Mouse (Mus musculus) intestine, postnatal 0 days (tissue): ENCODE measurements around the gene Anks1. TPM values are rescaled to one million over a fixed set of nuclear protein-coding genes. Genes with fewer than 3 reads are reported as not detected.

Experiments used
- ATAC-seq: fragments of 200-750 bp; cut with Nextera tagmentation; 2 replicates; pipeline ENCODE4 v1.8.0; 2017; ENCODE audit warnings: mild to moderate bottlenecking, moderate TSS enrichment, moderate library complexity
- H3K27ac ChIP-seq: fragments of 300-500 bp; sonication (generic); 2 replicates; pipeline ENCODE4 v1.5.1; 2014; ENCODE audit warnings: mild to moderate bottlenecking, low read depth, low read length, moderate library complexity
- H3K27me3 ChIP-seq: fragments of 300-500 bp; sonication (generic); replicated peaks from 2 replicates; pipeline ENCODE4 v1.6.1; 2014; ENCODE audit warnings: low read length, mixed read lengths; ENCODE audit not compliant: control insufficient read depth, insufficient read depth
- H3K36me3 ChIP-seq: fragments of 300-500 bp; sonication (generic); 2 replicates; pipeline ENCODE4 v1.6.1; 2014; ENCODE audit warnings: mild to moderate bottlenecking, moderate library complexity; ENCODE audit not compliant: control insufficient read depth, insufficient read depth
- H3K4me1 ChIP-seq: fragments of 300-500 bp; sonication (generic); replicated peaks from 2 replicates; pipeline ENCODE4 v1.6.1; 2014; ENCODE audit warnings: antibody characterized with exemption, low read length, mixed read lengths; ENCODE audit not compliant: control insufficient read depth, insufficient read depth
- H3K4me2 ChIP-seq: fragments of 300-500 bp; sonication (generic); replicated peaks from 2 replicates; pipeline ENCODE4 v1.6.1; 2014; ENCODE audit warnings: low read depth, mild to moderate bottlenecking, moderate library complexity
- H3K4me3 ChIP-seq: fragments of 300-500 bp; sonication (generic); 2 replicates; pipeline ENCODE4 v1.5.1; 2014; ENCODE audit warnings: low read depth, low read length
- H3K9ac ChIP-seq: fragments of 300-500 bp; sonication (generic); 2 replicates; pipeline ENCODE4 v1.6.1; 2014; ENCODE audit warnings: mild to moderate bottlenecking, low read depth, low read length
- H3K9me3 ChIP-seq: fragments of 300-500 bp; sonication (generic); 2 replicates; pipeline ENCODE4 v1.6.1; 2016; ENCODE audit warnings: mixed run types; ENCODE audit not compliant: control insufficient read depth
- CTCF ChIP-seq: sonication (generic); IDR thresholded peaks from 2 replicates; pipeline ENCODE4 v1.5.1; 2016; ENCODE audit warnings: low read depth, mild to moderate bottlenecking, control low read depth, antibody characterized with exemption, moderate library complexity
- WGBS: fragments of 180-500 bp; shearing (Covaris S2); extraction: QIAGEN DNeasy Blood & Tissue Kit; methylation state at CpG from one replicate; pipeline ENCODE4 v1.1.7; 2014; 5-methylcytosine and 5-hydroxymethylcytosine counted together
- polyA plus RNA-seq: library from polyadenylated mRNA; unstranded; fragments of >200 nt; fragmentation: Nextera tagmentation; extraction: Ambion mirVana; gene quantifications from 2 replicates; pipeline ENCODE4 v1.2.1, GENCODE M21; 2015

Anks1 gene
- polyA plus RNA-seq, 1 experiment from 2014 or later, result 10.0 TPM

DNA sequence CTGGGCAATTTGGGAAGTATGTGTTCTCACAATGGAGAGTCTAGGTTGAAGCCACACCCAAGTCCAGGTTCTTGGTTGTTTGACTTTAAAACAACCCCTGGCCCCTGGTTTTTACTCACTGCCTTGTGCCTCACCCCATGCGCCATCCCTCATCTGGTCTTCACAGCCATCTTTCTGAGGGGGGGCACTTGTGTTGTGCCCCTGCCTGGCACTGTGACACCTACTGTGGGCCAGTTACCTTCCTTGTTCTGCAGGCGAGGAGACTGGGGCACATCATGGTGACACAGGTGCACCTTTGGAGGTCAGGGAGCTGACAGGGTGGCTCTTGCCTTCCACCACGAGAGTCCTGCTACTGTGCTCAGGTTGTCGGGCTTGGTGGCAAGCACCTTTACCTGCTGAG lies 33.0 kb downstream of the Anks1 start:
- no peaks in the 10 kb centered on the region for H3K9me3 ChIP-seq
- peaks cover 13% of the 10 kb centered on the region; the same call in 1 of the 2 replicates for H3K4me1 ChIP-seq
- H3K36me3 ChIP-seq, result no peaks in the 10 kb centered on the region
- no peak overlapping the region for H3K4me2 ChIP-seq
- no peak overlapping the region for H3K9ac ChIP-seq
- no peak overlapping the region for H3K4me3 ChIP-seq
- no peak for TF ChIP-seq CTCF
- H3K27me3 ChIP-seq, result no peaks in the 10 kb centered on the region
- WGBS, result 84% methylated on average over 4 of the region's 4 CpGs
- ATAC-seq, result no peak
- H3K27ac ChIP-seq, result no peak overlapping the region

GRCm38 (mm10) chr17:27945546-27946216 lies 36.6 kb downstream of the Anks1 start:
- 0 out of 2 replicates have a peak overlapping the region, but pooled peaks have one; percentile 11 for H3K9ac ChIP-seq
- H3K4me3 ChIP-seq, result no peak overlapping the region
- no peaks in the 10 kb centered on the region for H3K36me3 ChIP-seq
- H3K4me1 ChIP-seq, result peaks cover 9% of the 10 kb centered on the region; the same call in 1 of the 2 replicates
- peak overlapping the region; percentile 28; the same call in 1 of the 2 replicates for H3K27ac ChIP-seq
- 0 out of 2 replicates have a peak, but pooled peaks cover 3% of the 10 kb centered on the region for H3K9me3 ChIP-seq
- no peak for TF ChIP-seq CTCF
- no peak for ATAC-seq
- H3K27me3 ChIP-seq, result no peaks in the 10 kb centered on the region
- WGBS, result 61% methylated on average over 6 of the region's 6 CpGs
- no peak overlapping the region for H3K4me2 ChIP-seq

- ATAC-seq, result no peak
- Histone ChIP-seq H3K4me3 (no peak overlapping the region), H3K27me3 (no peaks in the 10 kb centered on the region), H3K36me3 (no peaks in the 10 kb centered on the region; the same call in 1 of the 2 replicates), H3K4me1 (peaks cover 9% of the 10 kb centered on the region; the same call in 1 of the 2 replicates), H3K9me3 (0 out of 2 replicates have a peak, but pooled peaks cover 3% of the 10 kb centered on the region), H3K9ac (no peak overlapping the region), H3K4me2 (no peak overlapping the region), H3K27ac (no peak overlapping the region)
- 86% methylated on average over 8 of the region's 8 CpGs for whole genome bisulfite sequencing
- TF ChIP-seq CTCF, result no peak
Observed at GRCm38 (mm10) chr17:27946371-27946770, 37.3 kb downstream of the Anks1 start.

DNA sequence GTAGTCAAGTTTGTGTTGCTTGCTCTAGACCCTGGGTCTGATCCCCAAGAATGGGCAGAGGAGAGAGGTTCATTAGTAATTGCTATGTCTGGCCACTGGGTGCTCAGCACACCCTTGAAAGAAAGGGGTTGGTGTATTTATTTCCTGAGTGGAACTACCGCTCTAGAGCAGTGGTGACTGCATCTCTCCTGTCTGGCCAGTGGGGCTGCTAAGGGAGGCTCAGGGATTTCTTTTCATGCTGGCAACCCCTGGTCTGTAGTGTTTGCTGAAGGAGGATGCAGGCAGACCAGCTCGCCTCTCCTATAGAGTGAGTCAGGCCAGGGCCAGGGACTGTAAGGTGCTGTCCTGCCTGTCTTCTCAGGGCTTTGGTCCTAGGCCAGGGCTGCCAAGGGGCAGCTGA lies 38.0 kb downstream of the Anks1 start:
- Histone ChIP-seq H3K4me3 (no peak overlapping the region), H3K27ac (no peak overlapping the region), H3K36me3 (no peaks in the 10 kb centered on the region; the same call in 1 of the 2 replicates), H3K4me1 (peaks cover 9% of the 10 kb centered on the region; the same call in 1 of the 2 replicates), H3K27me3 (no peaks in the 10 kb centered on the region), H3K4me2 (no peak overlapping the region), H3K9ac (no peak overlapping the region), H3K9me3 (0 out of 2 replicates have a peak, but pooled peaks cover 3% of the 10 kb centered on the region)
- ATAC-seq, result no peak
- TF ChIP-seq CTCF, result 0 out of 2 replicates have a peak, but pooled peaks have one; percentile 9
- WGBS, result 80% methylated on average over 2 of the region's 2 CpGs

- H3K27ac ChIP-seq, result no peak overlapping the region
- 0 out of 2 replicates have a peak, but pooled peaks cover 3% of the 10 kb centered on the region for H3K9me3 ChIP-seq
- no peaks in the 10 kb centered on the region for H3K4me1 ChIP-seq
- no peaks in the 10 kb centered on the region for H3K27me3 ChIP-seq
- no peak for TF ChIP-seq CTCF
- H3K4me3 ChIP-seq, result no peak overlapping the region
- H3K36me3 ChIP-seq, result no peaks in the 10 kb centered on the region; the same call in 1 of the 2 replicates
- 68% methylated on average over 6 of the region's 6 CpGs for WGBS
- no peak overlapping the region for H3K9ac ChIP-seq
- ATAC-seq, result no peak
- H3K4me2 ChIP-seq, result no peak overlapping the region
Observed at GRCm38 (mm10) chr17:27953136-27953535, 44.0 kb downstream of the Anks1 start.

DNA sequence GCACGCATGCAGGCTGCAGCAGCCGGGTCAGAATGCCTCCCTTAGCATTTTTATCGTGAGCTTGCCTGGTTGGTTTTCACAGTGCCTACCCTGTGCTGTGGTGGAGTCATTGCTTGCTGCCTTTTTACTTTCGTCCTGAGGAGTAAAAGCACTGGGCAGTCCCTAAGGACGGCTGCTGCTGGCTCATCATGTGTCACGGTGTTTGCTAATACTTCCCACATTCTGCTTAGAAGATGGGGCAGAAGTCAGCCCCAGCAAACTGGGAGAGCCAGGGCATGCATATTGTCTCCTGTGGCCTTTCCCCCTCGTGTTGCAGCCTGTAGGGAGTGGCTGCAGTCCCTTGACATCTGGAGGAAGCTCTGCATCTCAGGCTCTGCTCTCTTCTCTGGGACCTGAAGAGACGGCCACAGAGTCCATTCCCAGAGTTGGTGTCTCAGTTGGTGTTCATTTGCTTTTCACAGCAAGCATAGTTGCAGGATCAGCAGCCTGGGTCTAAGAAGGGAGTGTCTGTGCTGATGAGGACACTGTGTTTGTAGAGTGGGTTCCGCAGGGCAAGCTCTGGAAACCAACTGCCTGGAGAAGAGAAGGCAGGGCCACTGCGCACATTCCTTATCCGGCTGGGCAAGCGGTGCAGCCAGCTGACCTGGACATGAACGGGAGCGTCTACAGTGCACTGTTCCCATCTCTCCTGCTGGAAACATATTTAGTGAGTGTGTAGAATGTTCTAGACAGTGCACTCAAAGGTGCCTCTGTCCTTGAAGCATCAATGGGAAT lies 45.7 kb downstream of the Anks1 start:
- no peaks in the 10 kb centered on the region for H3K27me3 ChIP-seq
- no peak overlapping the region for H3K9ac ChIP-seq
- no peaks in the 10 kb centered on the region for H3K4me1 ChIP-seq
- H3K4me3 ChIP-seq, result no peak overlapping the region
- ATAC-seq, result no peak
- no peaks in the 10 kb centered on the region for H3K9me3 ChIP-seq
- H3K4me2 ChIP-seq, result no peak overlapping the region
- TF ChIP-seq CTCF, result no peak
- no peaks in the 10 kb centered on the region; the same call in 1 of the 2 replicates for H3K36me3 ChIP-seq
- WGBS, result 55% methylated on average over 14 of the region's 14 CpGs
- H3K27ac ChIP-seq, result no peak overlapping the region
